10 mouse cellular contexts compared by ENCODE assay signal in the genomic region with DNA sequence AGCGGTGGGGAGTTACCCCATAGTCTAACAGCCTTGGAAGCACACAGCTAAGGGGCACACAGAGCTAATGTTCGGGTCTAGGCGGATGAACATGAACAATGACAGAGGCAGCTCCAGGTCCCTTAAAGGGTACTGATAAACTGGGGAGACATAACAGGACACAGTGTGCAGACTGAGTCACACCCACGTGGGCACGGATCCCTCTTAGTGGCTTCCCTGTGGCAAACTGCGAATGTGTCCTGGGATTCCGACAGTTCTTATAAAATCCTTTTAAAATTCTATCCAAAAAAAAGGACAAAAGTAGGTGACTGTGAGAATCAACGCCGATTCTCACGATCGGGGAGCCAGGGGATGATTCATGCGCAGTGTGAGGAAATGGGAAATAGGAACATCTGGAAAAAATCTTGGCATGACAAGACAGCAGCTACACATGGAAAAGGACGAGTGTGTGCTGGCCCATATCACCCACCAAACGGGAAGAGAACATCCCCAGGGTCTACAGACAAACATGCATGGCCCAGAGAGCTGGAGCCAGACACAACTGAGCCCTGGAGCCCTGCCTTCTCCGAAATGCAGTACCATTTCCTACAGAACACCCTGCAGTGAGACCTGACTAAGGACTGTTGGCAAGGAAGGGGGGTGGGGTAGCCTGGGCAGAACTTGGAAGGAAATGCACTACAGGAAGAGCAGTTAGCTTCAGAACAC. TPM values are rescaled to one million over a fixed set of nuclear protein-coding genes. Genes with fewer than 3 reads are reported as not detected.
DNase-seq lines count a peak whose midpoint lies in the region; ATAC-seq lines count a peak whose summit lies in the region.
"Had no signal": no experiment of that assay in that cellular context is flagged by ENCODE, and none has a peak within 500 bp of the region (broad histone marks: within the 10 kb centered on the region; RNA-seq: fewer than 3 reads in every experiment).

No protein-coding gene starts in this region.

- no peak for ATAC-seq in liver, embryonic 11.5 days (replicated peaks; ENCODE audit: low FRiP score)
- ATAC-seq: forebrain, embryonic 14.5 days; hindbrain, postnatal 0 days; liver, postnatal 0 days had no signal

- no peaks in the 10 kb centered on the region for H3K36me3 ChIP-seq in liver, embryonic 11.5 days (ENCODE audit: control insufficient read depth, insufficient read depth, low read length)

- no peaks in the 10 kb centered on the region for H3K27me3 ChIP-seq in liver, embryonic 11.5 days (replicated peaks; ENCODE audit: control insufficient read depth, insufficient read depth, low read length)

- no peak overlapping the region for H3K9ac ChIP-seq in liver, embryonic 11.5 days (ENCODE audit: low read depth, low read length)
- H3K9ac ChIP-seq: liver, postnatal 0 days had no signal

- H3K9me3 ChIP-seq in liver, embryonic 11.5 days (ENCODE audit: control insufficient read depth, low read length), result no peaks in the 10 kb centered on the region

- H3K4me1 ChIP-seq in liver, embryonic 11.5 days (replicated peaks; ENCODE audit: control insufficient read depth, insufficient read depth, low read length), result peaks cover 16% of the 10 kb centered on the region

- intact Hi-C loops in heart, postnatal 25 days (cut with DNase I), result loop anchor here (5.0 kb wide), 1 partner anchor 35 kb away; no protein-coding TSS in a partner anchor

- 72% methylated on average over 15 of the region's 15 CpGs for WGBS in liver, embryonic 11.5 days

- peak; percentile 83 for DNase-seq in adipocyte (ENCODE audit: low spot score)
- DNase-seq in gastrocnemius, postnatal 25 days, result peak; percentile 72
- DNase-seq in heart, postnatal 25 days (ENCODE audit: low spot score), result peak; percentile 67
- DNase-seq in lung, postnatal 36 days, result peak; percentile 89
- no peak for DNase-seq in right cerebral cortex, postnatal 25 days
- no peak for DNase-seq in layer of hippocampus, postnatal 10 days (ENCODE audit: low spot score in 2 of 2)
- DNase-seq in liver, embryonic 11.5 days (ENCODE audit: low spot score), result no peak
- DNase-seq: liver, postnatal 0 days had no signal

- H3K4me2 ChIP-seq in liver, embryonic 11.5 days, result no peak overlapping the region

- H3K4me3 ChIP-seq in liver, embryonic 11.5 days (ENCODE audit: low read depth, low read length), result no peak overlapping the region

- no peak overlapping the region for H3K27ac ChIP-seq in liver, embryonic 11.5 days (ENCODE audit: low read depth, low read length)
- H3K27ac ChIP-seq: hindbrain, postnatal 0 days had no signal

RNA-seq across cellular contexts. Expression of a gene that starts 50.4 kb away (rescaled TPM):
- 100 to 1,000 TPM; 101 to 136 TPM for total RNA-seq in gastrocnemius, postnatal 25 days (2021)
- total RNA-seq in heart, postnatal 25 days (2021), result 100 to 1,000 TPM; 292 to 338 TPM
- 10 to 100 TPM; 86.4 to 93.6 TPM for total RNA-seq in layer of hippocampus, postnatal 10 days (2021)
- 12.2 and 13.1 TPM in 2 replicates for polyA plus RNA-seq in liver, embryonic 11.5 days (2014; fragmentation: Nextera tagmentation; extraction: Ambion mirVana)

RNA-seq across cellular contexts. Expression of a gene that starts 50.4 kb away (rescaled TPM):
- 100 to 1,000 TPM; 206 to 284 TPM for total RNA-seq in gastrocnemius, postnatal 25 days (2021)
- 100 to 1,000 TPM; 537 to 622 TPM for total RNA-seq in heart, postnatal 25 days (2021)
- total RNA-seq in layer of hippocampus, postnatal 10 days (2021), result 100 to 1,000 TPM; 125 to 139 TPM
- 40.8 and 45.7 TPM in 2 replicates for polyA plus RNA-seq in liver, embryonic 11.5 days (2014; fragmentation: Nextera tagmentation; extraction: Ambion mirVana)

Comparison
In these comparisons a context has a peak if more than half of its experiments do, and no peak if none do; other contexts are left out.
1. DNase-seq: peak in adipocyte (single experiment), gastrocnemius, postnatal 25 days (single experiment), heart, postnatal 25 days (single experiment) and lung, postnatal 36 days (single experiment); none in right cerebral cortex, postnatal 25 days (single experiment), layer of hippocampus, postnatal 10 days (0 of 2) and liver, embryonic 11.5 days (single experiment).